In genomic region chr4:138404806-138405205, GRCm38 (mm10) we compare ENCODE assay signal across 10 mouse cellular contexts. TPM values are rescaled to one million over a fixed set of nuclear protein-coding genes. Genes with fewer than 3 reads are reported as not detected.
DNase-seq lines count a peak whose midpoint lies in the region; ATAC-seq and TF ChIP-seq lines count a peak whose summit lies in the region.
"Had no signal": no experiment of that assay in that cellular context is flagged by ENCODE, and none has a peak within 500 bp of the region (broad histone marks: within the 10 kb centered on the region; RNA-seq: fewer than 3 reads in every experiment).

No protein-coding gene starts in this region.

- peak in 1 of 2 experiments; percentile 28 for DNase-seq in left cerebral cortex, adult 2 months (ENCODE audit: extremely low spot score in 1 of 2, low spot score in 2 of 2)
- no peak for DNase-seq in left cerebral cortex, adult 11 months (ENCODE audit: low spot score)
- peak; percentile 11 for DNase-seq in G1E (ENCODE audit: low spot score)
- peak; percentile 65 for DNase-seq in kidney, adult 9 months
- no peak for DNase-seq in right cerebral cortex, adult 2 months (ENCODE audit: low spot score in 2 of 2)

- no peak overlapping the region for H3K27ac ChIP-seq in left cerebral cortex, adult 2 months
- H3K27ac ChIP-seq in bone marrow macrophage, adult 2 months (ENCODE audit: insufficient read depth, low read depth, low read length), result no peak overlapping the region
- no peak overlapping the region for H3K27ac ChIP-seq in olfactory bulb, adult 2 months (ENCODE audit: insufficient read depth, low read depth, low read length)
- H3K27ac ChIP-seq in midbrain, embryonic 15.5 days, result no peak overlapping the region
- H3K27ac ChIP-seq: limb, embryonic 15.5 days; stomach, embryonic 15.5 days had no signal

- no peak for TF ChIP-seq POLR2A in bone marrow macrophage, adult 2 months (IDR thresholded peaks at IDR 0.05; ENCODE audit: borderline replicate concordance, low read depth, low read length)
- no peak for TF ChIP-seq POLR2A in olfactory bulb, adult 2 months (IDR thresholded peaks at IDR 0.05; ENCODE audit: insufficient read depth, low read depth, low read length)

- H3K27me3 ChIP-seq in G1E (ENCODE audit: insufficient read depth, low read length), result no peaks in the 10 kb centered on the region; the same call in 1 of the 2 replicates
- H3K27me3 ChIP-seq in midbrain, embryonic 15.5 days (replicated peaks), result no peaks in the 10 kb centered on the region; the same call in 1 of the 2 replicates
- H3K27me3 ChIP-seq: stomach, embryonic 15.5 days had no signal

- no peaks in the 10 kb centered on the region for H3K36me3 ChIP-seq in G1E (replicated peaks)
- no peaks in the 10 kb centered on the region for H3K36me3 ChIP-seq in midbrain, embryonic 15.5 days (replicated peaks)
- H3K36me3 ChIP-seq: limb, embryonic 15.5 days; stomach, embryonic 15.5 days had no signal

- no peak overlapping the region for H3K4me3 ChIP-seq in left cerebral cortex, adult 2 months
- H3K4me3 ChIP-seq in G1E (ENCODE audit: low read depth, low read length), result no peak overlapping the region
- H3K4me3 ChIP-seq in bone marrow macrophage, adult 2 months (ENCODE audit: insufficient read depth, low read length), result no peak overlapping the region
- no peak overlapping the region for H3K4me3 ChIP-seq in olfactory bulb, adult 2 months (ENCODE audit: insufficient read depth, low read depth, low read length)
- no peak overlapping the region for H3K4me3 ChIP-seq in midbrain, embryonic 15.5 days
- H3K4me3 ChIP-seq: limb, embryonic 15.5 days; stomach, embryonic 15.5 days had no signal

- peak; percentile 75 for TF ChIP-seq CTCF in left cerebral cortex, adult 2 months (IDR thresholded peaks at IDR 0.05)
- peak; percentile 76 for TF ChIP-seq CTCF in G1E (IDR thresholded peaks at IDR 0.05; ENCODE audit: low read depth, low read length)
- peak; percentile 97 for TF ChIP-seq CTCF in bone marrow macrophage, adult 2 months (IDR thresholded peaks at IDR 0.05; ENCODE audit: low read depth, low read length)
- TF ChIP-seq CTCF in olfactory bulb, adult 2 months (IDR thresholded peaks at IDR 0.05; ENCODE audit: insufficient read depth, low read depth, low read length), result peak; percentile 62

- H3K9ac ChIP-seq in midbrain, embryonic 15.5 days, result no peak overlapping the region
- H3K9ac ChIP-seq: limb, embryonic 15.5 days; stomach, embryonic 15.5 days had no signal

- WGBS in olfactory bulb, adult 2 months, result 10% methylated on average over 2 of the region's 2 CpGs
- 0% methylated on average over 2 of the region's 2 CpGs for WGBS in midbrain, embryonic 15.5 days

- H3K9me3 ChIP-seq in G1E (replicated peaks), result no peaks in the 10 kb centered on the region
- no peaks in the 10 kb centered on the region for H3K9me3 ChIP-seq in midbrain, embryonic 15.5 days
- H3K9me3 ChIP-seq: limb, embryonic 15.5 days; stomach, embryonic 15.5 days had no signal

- no peak overlapping the region for H3K4me2 ChIP-seq in midbrain, embryonic 15.5 days
- H3K4me2 ChIP-seq: limb, embryonic 15.5 days; stomach, embryonic 15.5 days had no signal

- H3K4me1 ChIP-seq in G1E (ENCODE audit: insufficient read depth, low read depth, low read length), result no peaks in the 10 kb centered on the region
- no peaks in the 10 kb centered on the region for H3K4me1 ChIP-seq in bone marrow macrophage, adult 2 months (ENCODE audit: control insufficient read depth, insufficient read depth, low read length)
- H3K4me1 ChIP-seq in olfactory bulb, adult 2 months (ENCODE audit: control insufficient read depth, insufficient read depth, low read length), result no peaks in the 10 kb centered on the region
- no peaks in the 10 kb centered on the region for H3K4me1 ChIP-seq in midbrain, embryonic 15.5 days
- H3K4me1 ChIP-seq: limb, embryonic 15.5 days; stomach, embryonic 15.5 days had no signal

- intact Hi-C loops in left cerebral cortex, adult 2 months (cut with DNase I), result no loop called here

- no peak for ATAC-seq in G1E (ENCODE audit: extremely low read depth, insufficient number of reproducible peaks, low FRiP score, poor library complexity, severe bottlenecking)
- no peak for ATAC-seq in midbrain, embryonic 15.5 days (replicated peaks)

RNA-seq across cellular contexts. Expression of gene Fam43b, which starts 8.5 kb away (rescaled TPM):
- 10 to 100 TPM; 33.4 to 42.4 TPM for total RNA-seq in left cerebral cortex, adult 2 months (2021)
- not detected in 2 replicates for total RNA-seq in G1E (2014; fragmentation: Nextera tagmentation)
- total RNA-seq in G1E (2017), result 0.11 TPM in 1 of 2 replicates, not detected in the other
- polyA plus RNA-seq in G1E (2012), result not detected in 2 replicates
- polyA plus RNA-seq in bone marrow macrophage, adult 2 months (2012; ENCODE audit: insufficient read depth, insufficient read length, missing spikeins), result not detected in 2 replicates
- not detected in 2 replicates for polyA plus RNA-seq in olfactory bulb, adult 2 months (2012; ENCODE audit: insufficient read depth, insufficient read length, low replicate concordance, missing spikeins)
- polyA plus RNA-seq in midbrain, embryonic 15.5 days (2015; fragmentation: Nextera tagmentation; extraction: Ambion mirVana), result 9.1 and 11.1 TPM in 2 replicates
- polyA plus RNA-seq: stomach, embryonic 15.5 days had no signal

RNA-seq across cellular contexts. Expression of gene Mul1, which starts 29.7 kb away (rescaled TPM):
- 10 to 100 TPM; 63.0 to 65.1 TPM for total RNA-seq in left cerebral cortex, adult 2 months (2021)
- total RNA-seq in G1E (2014; fragmentation: Nextera tagmentation) (8.6 and 10.5 TPM in 2 replicates), G1E (2017) (9.2 TPM in 2 replicates)
- polyA plus RNA-seq in G1E (2012), result 41.4 and 53.3 TPM in 2 replicates
- 12.7 and 13.7 TPM in 2 replicates for polyA plus RNA-seq in bone marrow macrophage, adult 2 months (2012; ENCODE audit: insufficient read depth, insufficient read length, missing spikeins)
- not detected in 2 replicates for polyA plus RNA-seq in olfactory bulb, adult 2 months (2012; ENCODE audit: insufficient read depth, insufficient read length, low replicate concordance, missing spikeins)
- polyA plus RNA-seq in midbrain, embryonic 15.5 days (2015; fragmentation: Nextera tagmentation; extraction: Ambion mirVana), result 18.5 and 21.5 TPM in 2 replicates

RNA-seq across cellular contexts. Expression of gene Cda, which starts 37.0 kb away (rescaled TPM):
- total RNA-seq in left cerebral cortex, adult 2 months (2021), result 1 to 10 TPM; 3.8 to 4.0 TPM
- total RNA-seq in G1E (2014; fragmentation: Nextera tagmentation) (not detected in 2 replicates), G1E (2017) (not detected in 2 replicates)
- not detected in 2 replicates for polyA plus RNA-seq in G1E (2012)
- not detected in 2 replicates for polyA plus RNA-seq in bone marrow macrophage, adult 2 months (2012; ENCODE audit: insufficient read depth, insufficient read length, missing spikeins)
- polyA plus RNA-seq in olfactory bulb, adult 2 months (2012; ENCODE audit: insufficient read depth, insufficient read length, low replicate concordance, missing spikeins), result not detected in 2 replicates
- 4.4 and 4.6 TPM in 2 replicates for polyA plus RNA-seq in midbrain, embryonic 15.5 days (2015; fragmentation: Nextera tagmentation; extraction: Ambion mirVana)

RNA-seq across cellular contexts. Expression of gene Camk2n1, which starts 49.3 kb away (rescaled TPM):
- 1,000 to 10,000 TPM; 1,332 to 1,386 TPM for total RNA-seq in left cerebral cortex, adult 2 months (2021)
- 3.0 TPM in 2 replicates for total RNA-seq in G1E (2014; fragmentation: Nextera tagmentation)
- 1.5 and 1.6 TPM in 2 replicates for total RNA-seq in G1E (2017)
- polyA plus RNA-seq in G1E (2012), result 3.7 and 4.9 TPM in 2 replicates
- polyA plus RNA-seq in bone marrow macrophage, adult 2 months (2012; ENCODE audit: insufficient read depth, insufficient read length, missing spikeins), result 0.12 and 0.17 TPM in 2 replicates
- polyA plus RNA-seq in olfactory bulb, adult 2 months (2012; ENCODE audit: insufficient read depth, insufficient read length, low replicate concordance, missing spikeins), result 114 and 206 TPM in 2 replicates
- polyA plus RNA-seq in midbrain, embryonic 15.5 days (2015; fragmentation: Nextera tagmentation; extraction: Ambion mirVana), result 14.8 and 15.7 TPM in 2 replicates

Comparison
In these comparisons a context has a peak if more than half of its experiments do, and no peak if none do; other contexts are left out.
1. DNase-seq: peak in G1E (single experiment) and kidney, adult 9 months (single experiment); none in left cerebral cortex, adult 11 months (single experiment) and right cerebral cortex, adult 2 months (0 of 2).
2. Peak in every context shown above with its lines, with median percentiles within 50 percentile points of each other: CTCF ChIP-seq.